Mouse (Mus musculus) frontal cortex, adult 2 months (tissue): ENCODE results near the gene Cort. TPM values are rescaled to one million over a fixed set of nuclear protein-coding genes. Genes with fewer than 3 reads are reported as not detected.
"Not testable (repeated sequence)": the region's sequence is repeated elsewhere in the genome, so short reads cannot be mapped to it uniquely, and the experiment has no call there.

Experiments used
- DNase-seq, 2 experiments: peaks; one replicate each; pipeline ENCODE4 v3.0.0; 2022; ENCODE audit warnings: low spot score in 1 of 2; ENCODE audit errors: extremely low spot score in 1 of 2
- polyA plus RNA-seq: library from polyadenylated mRNA; depleted of rRNA; stranded (reverse); fragments of >200 nt; gene quantifications from 2 replicates; pipeline ENCODE4 v1.2.3, GENCODE M21; 2012

Cort gene
- polyA plus RNA-seq, 1 experiment: 9.8 TPM

GRCm38 (mm10) chr4:149148084-149148483 lies 21.5 kb upstream of the Cort start:
- no peak for DNase-seq

DNA sequence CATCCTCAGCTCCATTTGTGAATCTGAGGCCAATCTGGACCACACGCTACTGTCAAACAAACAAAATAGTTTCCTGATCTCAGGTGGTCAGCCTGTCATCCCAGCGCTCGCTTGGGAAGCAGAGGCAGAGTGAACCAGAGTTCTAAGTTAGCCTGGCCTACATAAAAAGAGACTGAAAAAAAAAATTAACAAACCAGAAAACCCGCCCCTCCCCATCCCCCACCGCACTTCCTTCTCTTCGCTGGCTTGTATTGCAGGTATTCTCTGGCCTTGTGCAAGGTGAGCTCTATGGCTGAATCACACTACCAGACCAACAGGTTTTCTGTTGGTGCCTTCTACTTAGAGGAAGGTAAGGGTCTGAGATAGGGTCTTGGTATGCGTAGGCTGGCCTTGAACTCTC lies 21.0 kb upstream of the Cort start:
- DNase-seq: no peak

DNA sequence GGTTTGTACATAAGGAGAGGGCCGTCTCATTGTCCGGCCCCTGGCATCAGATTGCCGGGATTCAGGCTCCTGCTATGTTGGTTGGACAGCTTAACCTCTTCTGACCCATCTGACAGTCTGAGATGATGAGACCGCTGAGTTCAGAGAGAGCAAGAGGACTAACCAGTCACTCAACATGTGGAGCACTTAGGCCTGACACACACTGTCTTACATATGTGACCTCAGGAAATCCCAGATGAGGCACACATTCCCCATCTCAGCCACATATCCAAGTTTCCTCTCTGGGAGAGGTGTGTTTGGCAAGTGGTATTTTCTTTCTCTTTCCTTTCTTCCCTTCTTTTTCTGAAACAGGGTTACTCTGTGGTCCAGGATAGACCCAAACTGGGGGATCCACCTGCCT lies 18.6 kb upstream of the Cort start:
- no peak for DNase-seq

DNA sequence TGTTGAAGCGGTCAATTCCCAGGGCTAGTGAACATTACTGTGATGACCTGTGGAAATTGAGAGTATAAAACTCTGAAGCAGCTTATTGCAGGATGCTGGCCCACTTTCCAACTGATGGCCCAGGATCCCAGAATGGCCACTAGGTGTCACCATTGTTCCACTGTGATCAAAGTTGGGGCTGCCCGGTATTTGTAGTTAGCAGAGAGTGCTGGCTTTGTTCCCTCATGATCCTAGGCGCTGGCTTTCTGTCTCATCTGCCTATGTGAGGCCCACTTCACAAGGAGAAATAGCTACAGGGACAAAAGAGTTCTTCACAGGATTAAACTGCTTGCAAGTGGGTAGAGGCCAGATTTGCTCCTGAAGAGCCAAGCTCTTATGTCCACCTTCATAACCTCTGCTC lies 17.9 kb upstream of the Cort start:
- DNase-seq: peak in 1 of 2 experiments; percentile 93

GRCm38 (mm10) chr4:149143594-149143993 lies 17.0 kb upstream of the Cort start:
- DNase-seq: no peak

DNA sequence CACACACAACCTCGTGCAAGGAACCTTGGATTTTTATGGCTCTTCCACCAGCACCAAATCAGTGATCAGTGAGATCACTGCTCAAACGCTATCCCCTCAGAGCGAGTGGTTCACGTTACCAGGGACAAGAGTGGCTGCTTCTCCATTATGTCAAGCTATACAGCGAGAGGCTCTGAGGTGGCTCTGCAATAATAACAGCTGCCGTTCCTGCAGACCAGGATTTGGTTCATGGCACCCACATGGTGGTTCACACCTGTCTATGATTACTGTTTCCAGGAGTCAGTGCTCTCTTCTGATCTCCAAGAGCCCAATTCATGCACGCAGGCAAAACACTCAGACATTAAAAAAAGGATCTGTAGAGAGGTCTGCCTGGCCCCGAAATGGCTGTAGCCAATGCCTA lies 12.0 kb upstream of the Cort start:
- no peak for DNase-seq

DNA sequence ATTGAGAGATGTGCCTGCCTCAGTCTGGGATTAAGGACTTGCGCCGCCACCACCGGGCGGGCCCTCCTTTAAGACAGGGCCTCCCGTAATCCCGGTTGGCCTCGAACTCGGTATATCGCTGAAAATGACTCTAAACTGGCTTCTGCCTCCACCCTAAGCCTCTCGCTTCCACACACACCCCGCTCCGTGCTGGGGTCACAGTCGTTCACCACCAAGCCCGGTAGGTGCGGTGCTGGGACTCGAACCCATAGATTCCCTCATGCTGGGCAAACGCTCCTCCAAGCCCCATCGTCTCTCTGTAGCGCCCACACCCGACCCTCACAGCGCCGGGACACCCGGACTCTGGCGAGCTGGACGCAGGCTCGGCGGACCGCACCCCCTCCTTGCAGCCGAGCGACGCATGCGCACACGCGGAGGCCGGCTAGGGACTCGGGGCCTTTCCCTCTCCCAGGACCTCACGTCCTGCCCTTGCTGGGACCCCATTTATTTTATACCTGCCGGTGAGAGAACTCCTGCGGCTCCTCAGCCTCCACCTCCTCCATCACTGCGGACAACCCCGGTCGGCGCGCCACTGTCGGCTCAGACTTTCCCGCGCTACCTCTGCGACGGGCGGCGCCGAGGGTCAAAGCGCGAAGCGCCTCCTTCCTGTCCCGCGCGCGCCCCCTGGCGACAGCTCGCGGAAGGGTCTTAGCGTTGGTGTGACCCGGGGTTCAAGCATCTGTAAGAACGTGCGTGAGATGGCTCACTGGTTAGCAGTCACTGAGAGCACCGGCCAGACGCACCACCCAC lies 10.6 kb upstream of the Cort start, which contains the start of gene Cenps:
Cenps (minus strand) TSS at position 648 of the 789 bp plus-strand sequence.
- peak; percentile 73 to 90 for DNase-seq

DNA sequence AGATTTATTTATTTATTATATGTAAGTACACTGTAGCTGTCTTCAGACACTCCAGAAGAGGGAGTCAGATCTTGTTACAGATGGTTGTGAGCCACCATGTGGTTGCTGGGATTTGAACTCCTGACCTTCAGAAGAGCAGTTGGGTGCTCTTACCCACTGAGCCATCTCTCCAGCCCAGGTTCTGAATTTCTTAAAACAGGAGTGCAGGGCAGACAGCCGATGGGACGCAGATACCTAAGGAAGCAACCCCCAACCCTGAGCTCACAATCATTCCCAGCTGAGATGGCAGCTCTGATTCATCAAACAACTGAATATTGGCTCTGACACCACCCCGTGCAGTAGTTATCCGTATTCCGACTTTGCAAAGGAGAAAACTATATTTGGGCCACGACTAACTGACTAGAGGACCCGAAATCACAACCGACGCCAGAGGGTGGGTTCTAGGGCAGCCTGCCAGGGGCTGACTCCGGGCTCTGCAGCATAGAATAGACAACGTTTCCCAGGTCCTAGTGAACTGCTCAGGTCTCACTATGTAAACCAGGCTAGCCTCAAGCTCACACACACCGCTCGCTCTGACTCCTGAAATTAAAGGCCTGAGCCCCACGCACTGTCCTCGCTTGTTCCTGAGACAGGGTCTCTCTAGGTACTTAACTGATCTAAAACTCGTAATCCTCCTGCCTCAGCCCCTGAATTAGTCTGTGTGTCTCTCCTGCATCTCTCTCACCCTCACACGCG lies 9.7 kb upstream of the Cort start:
- no peak for DNase-seq

GRCm38 (mm10) chr4:149133395-149133794 lies 6.8 kb upstream of the Cort start:
- DNase-seq: no peak

DNA sequence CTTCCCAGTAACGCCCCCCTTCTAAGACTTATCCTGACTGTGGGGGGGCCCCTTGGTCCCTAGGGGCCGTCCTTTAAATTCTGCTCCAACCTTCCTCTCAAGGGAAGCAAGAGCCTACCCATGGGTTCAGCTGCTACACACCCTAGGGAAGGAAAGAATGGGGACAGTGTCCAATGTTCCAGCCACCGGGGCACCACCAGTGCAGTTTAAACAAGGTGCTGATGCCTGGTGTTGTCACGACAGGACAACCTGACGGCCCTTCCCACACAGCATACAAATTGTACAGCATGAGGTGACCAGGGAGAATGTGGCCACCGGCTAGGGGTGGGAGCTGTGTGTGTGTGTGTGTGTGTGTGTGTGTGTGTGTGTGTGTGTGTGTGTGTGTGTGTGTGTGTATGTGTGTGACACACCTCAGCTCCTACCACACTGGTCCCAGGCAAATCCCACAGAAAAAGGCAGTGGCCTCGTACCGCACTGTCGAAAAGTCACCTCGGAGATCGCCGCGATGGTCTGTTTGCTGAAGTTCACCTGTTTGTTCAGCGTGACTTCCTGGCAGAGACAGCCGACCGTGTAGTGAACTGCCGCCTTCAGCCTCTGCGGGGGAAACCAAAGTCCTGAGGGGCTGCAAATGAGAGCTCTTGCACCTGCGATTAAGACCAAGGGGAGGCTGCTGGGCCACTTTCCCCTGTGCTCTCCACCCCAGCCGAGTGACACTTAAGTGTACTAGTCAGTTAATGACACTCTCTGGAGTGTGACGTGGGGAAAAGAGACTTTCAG lies 5.4 kb upstream of the Cort start:
- no peak for DNase-seq

DNA sequence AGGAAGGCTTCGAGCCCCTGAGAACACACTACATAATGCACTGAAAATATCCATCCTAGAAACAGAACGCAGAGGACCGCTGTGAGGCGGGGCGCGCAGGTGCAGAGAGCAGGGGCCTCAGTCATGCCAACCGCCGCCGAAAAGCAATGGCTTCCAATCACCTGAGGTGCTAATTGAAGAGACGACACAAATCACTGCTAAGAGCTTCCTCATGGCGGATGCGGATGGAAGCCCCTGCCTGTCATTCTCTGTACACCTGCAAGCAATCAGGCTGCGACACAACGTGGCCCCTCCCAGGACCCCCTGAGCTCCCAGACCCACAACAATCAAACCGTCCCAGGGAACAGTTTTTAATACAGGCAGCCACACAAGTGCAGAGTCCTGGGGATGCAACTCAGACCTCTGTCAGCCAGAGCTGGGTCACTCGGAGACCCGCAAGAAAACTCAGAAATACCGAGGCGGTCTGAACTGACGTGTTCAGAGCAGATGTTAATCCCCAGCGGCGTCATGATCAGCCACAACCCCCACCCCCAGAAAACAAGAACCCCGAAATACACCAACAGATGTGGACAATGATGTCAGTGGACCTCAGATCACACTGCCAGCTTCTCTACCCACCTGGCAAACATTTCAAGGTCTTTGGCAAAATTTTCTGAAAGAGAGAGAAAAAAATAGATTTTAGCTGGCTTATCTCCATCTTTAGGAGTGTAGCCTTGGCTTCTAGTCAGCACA lies 4.6 kb upstream of the Cort start:
- no peak for DNase-seq

GRCm38 (mm10) chr4:149128467-149128866 lies 1.9 kb upstream of the Cort start:
- DNase-seq: peak in 1 of 2 experiments; percentile 35

- no peak for DNase-seq
Observed at GRCm38 (mm10) chr4:149126115-149126509, 451 bp downstream of the Cort start.

GRCm38 (mm10) chr4:149125341-149126114 lies 1.0 kb downstream of the Cort start:
- no peak for DNase-seq

- no peak for DNase-seq
Observed at GRCm38 (mm10) chr4:149123432-149123831, 3.1 kb downstream of the Cort start.

DNA sequence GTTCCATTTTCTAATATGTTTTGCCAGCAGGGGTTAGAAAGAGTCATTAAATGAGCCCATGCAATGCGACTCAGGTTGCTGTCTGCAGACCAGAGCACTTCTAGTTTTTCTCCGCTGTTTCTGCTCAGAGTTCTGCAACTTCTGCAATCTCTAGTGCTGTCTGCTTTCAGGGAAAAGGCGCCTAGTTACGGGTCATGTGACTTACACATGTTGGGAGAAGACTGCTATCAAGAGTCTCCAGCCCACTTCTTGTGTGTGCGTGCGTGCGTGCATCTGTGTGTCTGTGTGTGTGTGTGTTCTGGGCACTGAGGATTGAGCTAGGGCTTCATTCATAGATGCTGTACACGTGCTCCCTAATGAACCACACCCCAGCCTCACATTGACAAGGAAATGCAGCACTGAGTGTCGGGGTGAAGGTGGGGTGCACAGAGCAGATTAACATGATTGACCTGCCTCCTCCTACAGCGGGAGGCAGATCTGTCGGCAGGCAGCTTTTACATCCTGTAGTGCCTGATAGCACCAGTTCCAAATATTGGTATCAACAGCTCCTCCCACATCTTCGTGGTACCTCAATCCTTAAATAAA lies 6.5 kb downstream of the Cort start:
- DNase-seq: not testable (repeated sequence)

DNA sequence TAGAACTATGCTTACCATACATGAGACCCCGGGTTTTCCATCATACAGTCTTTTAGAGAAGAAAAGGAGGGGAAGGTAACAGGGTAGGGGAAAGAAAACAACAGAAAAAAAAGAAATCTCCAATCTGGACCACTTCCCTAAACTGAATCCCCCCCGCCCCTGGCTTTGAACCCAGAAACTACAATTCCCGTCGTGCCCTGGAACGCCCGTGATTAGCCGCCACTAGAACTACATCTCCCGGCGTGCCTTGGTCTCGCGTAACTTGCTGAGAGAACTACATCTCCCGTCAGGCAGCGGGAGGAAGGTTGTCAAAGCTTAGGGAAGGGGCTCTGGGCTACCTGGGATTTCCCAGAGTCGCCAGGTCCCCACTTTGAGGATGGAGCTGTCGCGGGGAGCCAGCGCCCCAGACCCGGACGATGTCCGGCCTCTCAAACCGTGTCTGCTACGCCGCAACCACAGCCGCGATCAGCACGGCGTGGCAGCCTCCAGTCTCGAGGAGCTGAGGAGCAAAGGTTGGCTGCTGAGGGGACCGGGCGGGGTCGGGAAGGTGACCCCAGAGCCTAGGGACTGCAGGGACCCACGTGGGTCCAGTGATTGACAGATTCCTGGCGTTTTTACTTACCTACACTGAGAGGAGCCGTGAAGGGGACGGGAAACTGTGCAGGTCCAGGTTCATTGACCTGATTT lies 22.5 kb downstream of the Cort start, which contains the start of gene Dffa:
Dffa (plus strand) TSS at position 272 of the 687 bp plus-strand sequence.
- peak; percentile 92 to 95 for DNase-seq

- no peak for DNase-seq
Observed at GRCm38 (mm10) chr4:149101456-149101855, 25.1 kb downstream of the Cort start.

- not testable (repeated sequence) for DNase-seq
Observed at GRCm38 (mm10) chr4:149100449-149100848, 26.1 kb downstream of the Cort start.
